Mouse (Mus musculus): ENCODE measurements at regions not wholly inside any gene's neighbourhood (a gene's known extent, or its start where the extent isn't known, plus 50 kb on each side); places are given as distances from the start of the nearest gene placed in this dataset.

DNA sequence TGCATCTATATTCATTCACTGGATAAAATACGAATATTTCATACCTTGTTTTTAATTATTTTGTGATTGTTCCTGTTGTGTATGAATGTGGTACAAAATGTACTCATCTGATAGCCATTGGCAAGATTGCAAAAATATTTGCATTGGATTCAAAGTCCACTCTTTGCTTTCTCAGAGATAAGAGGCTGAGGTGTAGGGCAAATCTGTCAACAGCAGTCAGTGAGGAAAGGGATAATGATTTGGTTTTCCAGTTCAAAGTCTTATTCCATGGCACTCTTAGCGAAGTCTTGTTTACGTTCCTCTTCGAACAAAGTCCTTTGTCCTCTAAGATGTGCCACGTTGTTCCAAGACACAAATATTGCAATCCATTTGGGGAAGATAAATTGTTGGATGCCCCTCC lies 70.5 kb upstream of the Pdk4 start:
- ChIA-PET CTCF (interaction anchor here (1.1 to 1.5 kb wide), 2 partner anchors 14 to 22 kb away, joined by 3 read pairs; no protein-coding TSS in a partner anchor), POLR2A (no interaction called here)
- no peak for TF ChIP-seq CTCF (IDR thresholded peaks at IDR 0.05)
- peaks cover 49% of the 10 kb centered on the region for H3K27me3 ChIP-seq
- ATAC-seq (no peak), DNase-seq (ENCODE audit: low read depth, low spot score) (no peak)
- in situ Hi-C loops (cut with MboI; ENCODE audit: low pct_unique_long_range_greater_than_20kb), result no loop called here

DNA sequence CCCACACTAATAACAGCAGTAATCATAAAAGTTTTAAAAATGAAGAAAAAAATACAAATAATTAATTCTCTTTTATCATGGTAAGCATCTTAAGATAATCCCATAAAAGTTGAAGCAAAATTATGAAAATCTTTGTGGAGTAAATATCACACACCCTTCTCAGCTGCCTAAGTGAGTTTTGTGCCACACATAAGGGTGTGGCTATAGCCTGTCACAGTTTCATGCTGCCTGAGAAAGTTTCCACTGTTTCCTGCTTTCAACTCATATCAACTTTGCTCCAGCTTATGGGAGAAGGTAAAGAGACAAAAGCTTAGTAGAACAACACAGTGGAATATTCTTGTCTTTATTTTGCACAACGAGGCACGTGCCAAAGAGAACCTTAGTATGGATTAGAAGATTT lies 68.9 kb upstream of the Pdk4 start:
- TF ChIP-seq CTCF (IDR thresholded peaks at IDR 0.05), result no peak
- CTCF ChIA-PET, result interaction anchor here (1.5 to 2.2 kb wide), 2 partner anchors 13 to 25 kb away, joined by 3 to 7 read pairs; no protein-coding TSS in a partner anchor
- ATAC-seq (no peak), DNase-seq (ENCODE audit: low read depth, low spot score) (no peak)
- peaks cover 46% of the 10 kb centered on the region for H3K27me3 ChIP-seq
- POLR2A ChIA-PET, result no interaction called here
- in situ Hi-C loops (cut with MboI; ENCODE audit: low pct_unique_long_range_greater_than_20kb), result no loop called here

- ChIA-PET CTCF (interaction anchor here (1.1 kb wide), 1 partner anchor 11 kb away, joined by 3 read pairs; no protein-coding TSS in a partner anchor), POLR2A (no interaction called here)
- ATAC-seq, result no peak
- TF ChIP-seq CTCF (IDR thresholded peaks at IDR 0.05), result no peak
- H3K27me3 ChIP-seq, result peaks cover 14% of the 10 kb centered on the region
- no peak for DNase-seq (ENCODE audit: low read depth, low spot score)
- in situ Hi-C loops (cut with MboI; ENCODE audit: low pct_unique_long_range_greater_than_20kb), result no loop called here
These were observed 57.7 kb upstream of the Pdk4 start for GRCm38 (mm10) chr6:5553703-5554394.

- POLR2A ChIA-PET, result no interaction called here
- CTCF ChIA-PET, result interaction anchor here (1.6 kb wide), 1 partner anchor 15 kb away, joined by 3 read pairs; no protein-coding TSS in a partner anchor
- in situ Hi-C loops (cut with MboI; ENCODE audit: low pct_unique_long_range_greater_than_20kb), result no loop called here
- DNase-seq (ENCODE audit: low read depth, low spot score) (no peak), ATAC-seq (no peak)
- no peak for TF ChIP-seq CTCF (IDR thresholded peaks at IDR 0.05)
- H3K27me3 ChIP-seq, result peaks cover 7% of the 10 kb centered on the region
These were observed 54.0 kb upstream of the Pdk4 start for GRCm38 (mm10) chr6:5550067-5550466.
